Mouse (Mus musculus): Measurements from ENCODE around the gene Golga2.

GRCm38 (mm10) chr2:32352151-32353006 lies 65.2 kb downstream of the Golga2 start, which contains the start of gene Ciz1:
- no peak for TF ChIP-seq CTCF (IDR thresholded peaks at IDR 0.05; ENCODE audit: extremely low read depth, insufficient read depth, low read length)
- peak; percentile 54; the same call in 1 of the 2 replicates for TF ChIP-seq POLR2A (IDR thresholded peaks at IDR 0.05; ENCODE audit: extremely low read depth, insufficient read depth, low read length)

Data from cortical plate, adult 2 months (tissue).